Mouse (Mus musculus) neutrophil, adult 5-6 weeks (primary cell): ENCODE measurements around the gene Lrrc45. TPM values are rescaled to one million over a fixed set of nuclear protein-coding genes. Genes with fewer than 3 reads are reported as not detected.

Source experiments
- ATAC-seq: fragments of 151-379, 151-347 bp; 2 replicates; pipeline ENCODE4 v1.8.0; 2017; ENCODE audit warnings: mild to moderate bottlenecking, moderate TSS enrichment; ENCODE audit not compliant: insufficient number of reproducible peaks, poor library complexity, low FRiP score, severe bottlenecking; ENCODE audit errors: extremely low read depth
- total RNA-seq: library from RNA; stranded (forward); fragments of 200-1000 nt; gene quantifications from 2 replicates; pipeline ENCODE4 v1.2.3, GENCODE M21; 2017

The Lrrc45 gene
- total RNA-seq, 1 experiment from 2014 or later = 47.6 TPM

- no peak for ATAC-seq
Measured at GRCm38 (mm10) chr11:120722067-120722630, 8.4 kb downstream of the Lrrc45 start.

- no peak for ATAC-seq
Measured at GRCm38 (mm10) chr11:120722761-120723382, 9.1 kb downstream of the Lrrc45 start.

DNA sequence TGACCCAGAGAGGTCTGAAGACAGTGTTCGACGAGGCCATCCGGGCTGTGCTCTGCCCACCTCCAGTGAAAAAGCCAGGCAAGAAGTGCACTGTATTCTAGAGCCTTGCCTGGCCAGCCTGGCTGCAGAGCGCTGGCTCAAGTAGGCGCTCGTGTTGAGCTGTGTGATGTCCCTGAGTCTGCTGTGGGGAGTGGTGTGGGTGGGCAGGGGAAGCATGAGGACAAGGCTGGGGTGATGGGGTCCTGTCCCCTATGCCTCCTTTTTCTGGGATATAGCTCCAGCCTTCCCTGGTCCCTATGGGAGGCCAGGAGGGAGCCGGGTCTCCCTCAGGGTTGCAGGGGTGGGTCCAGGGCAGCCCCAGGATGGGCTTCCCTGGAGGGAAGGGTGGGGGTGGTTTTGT lies 9.8 kb downstream of the Lrrc45 start:
- ATAC-seq = no peak

GRCm38 (mm10) chr11:120726243-120727168 lies 12.8 kb downstream of the Lrrc45 start:
- no peak for ATAC-seq

DNA sequence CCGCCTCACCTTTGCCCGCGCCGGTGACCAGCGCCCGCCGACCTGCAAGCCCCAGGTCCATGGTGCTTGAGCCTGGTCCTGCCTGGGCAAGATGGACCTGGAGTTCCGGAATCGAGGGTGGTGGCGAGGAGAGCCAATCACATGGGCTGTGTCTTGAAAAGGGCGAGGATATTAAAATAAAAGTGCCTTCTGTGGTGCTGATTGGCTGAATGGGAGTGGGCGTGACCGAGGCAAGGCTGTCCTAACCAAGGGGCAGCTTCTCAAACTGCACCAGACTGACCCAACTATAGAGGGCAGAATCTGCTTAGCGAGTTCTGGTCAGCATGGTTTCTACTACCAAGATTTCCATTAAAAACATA lies 13.4 kb downstream of the Lrrc45 start, which contains the start of gene Dcxr:
Gene Dcxr (minus strand): TSS at position 113 of the 359 bp plus-strand sequence.
- ATAC-seq = peak; percentile 71

DNA sequence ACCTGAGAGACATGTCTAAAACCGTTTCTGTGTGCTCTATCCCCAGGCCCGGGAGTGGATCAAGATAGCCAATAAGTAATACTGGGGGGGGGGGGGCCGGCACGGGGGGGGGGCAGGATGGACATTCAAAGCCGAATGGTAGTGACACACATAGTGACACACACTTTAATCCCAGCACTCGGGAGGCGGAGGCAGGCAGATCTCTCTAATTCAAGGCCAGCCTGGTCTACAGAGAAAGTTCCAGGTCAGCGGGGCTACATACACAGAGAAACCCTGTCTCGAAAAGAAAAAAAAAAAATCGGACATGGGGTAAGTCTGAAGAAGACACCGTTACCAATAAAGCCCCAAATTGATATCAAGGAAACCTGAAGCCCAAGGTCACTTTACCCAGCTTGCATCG lies 13.8 kb downstream of the Lrrc45 start:
- no peak for ATAC-seq

- no peak for ATAC-seq
Measured at GRCm38 (mm10) chr11:120728530-120729240, 15.0 kb downstream of the Lrrc45 start.

- ATAC-seq = peak; percentile 30
Measured at GRCm38 (mm10) chr11:120729432-120730050, 15.8 kb downstream of the Lrrc45 start.

DNA sequence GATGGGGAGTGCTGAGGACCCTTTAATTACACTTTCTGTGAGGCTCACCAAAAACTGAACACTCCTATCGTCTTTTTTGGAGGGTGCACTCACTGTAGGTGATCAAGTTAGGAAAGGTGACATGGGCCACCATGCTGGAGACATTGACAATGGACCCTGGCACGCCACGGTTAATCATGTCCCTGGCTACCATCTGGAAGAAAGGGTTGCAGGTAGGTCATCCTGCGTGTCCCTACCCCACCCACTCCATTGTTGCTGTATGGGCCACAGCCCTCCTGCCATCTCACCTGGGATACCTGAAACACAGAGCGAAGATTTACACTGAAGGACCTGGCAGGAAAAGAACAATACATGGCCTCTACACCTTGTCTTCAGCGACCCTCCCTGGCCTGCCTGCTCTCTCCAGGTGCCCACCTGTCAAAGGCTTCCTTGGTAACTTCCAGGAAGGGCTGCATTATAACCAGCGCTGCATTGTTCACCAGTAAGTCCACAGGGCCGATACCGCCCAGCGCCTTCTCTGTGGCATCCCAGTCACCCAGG lies 16.7 kb downstream of the Lrrc45 start:
- no peak for ATAC-seq

DNA sequence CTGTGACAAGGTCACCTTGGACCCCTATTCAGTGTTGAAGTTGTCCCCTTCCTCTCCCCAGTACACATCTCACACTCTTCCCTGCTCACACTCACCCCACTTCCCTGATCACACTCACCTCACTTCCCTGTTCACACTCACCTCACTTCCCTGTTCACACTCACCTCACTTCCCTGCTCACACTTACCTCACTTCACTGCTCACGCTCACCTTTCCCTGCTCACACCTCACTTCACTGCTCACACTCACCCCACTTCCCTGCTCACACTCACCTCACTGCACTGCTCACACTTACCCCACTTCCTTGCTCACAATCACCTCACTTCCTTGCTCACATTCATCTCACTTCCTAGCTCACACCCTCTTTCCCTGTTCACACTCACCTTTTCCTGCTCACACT lies 17.7 kb downstream of the Lrrc45 start:
- no peak for ATAC-seq

DNA sequence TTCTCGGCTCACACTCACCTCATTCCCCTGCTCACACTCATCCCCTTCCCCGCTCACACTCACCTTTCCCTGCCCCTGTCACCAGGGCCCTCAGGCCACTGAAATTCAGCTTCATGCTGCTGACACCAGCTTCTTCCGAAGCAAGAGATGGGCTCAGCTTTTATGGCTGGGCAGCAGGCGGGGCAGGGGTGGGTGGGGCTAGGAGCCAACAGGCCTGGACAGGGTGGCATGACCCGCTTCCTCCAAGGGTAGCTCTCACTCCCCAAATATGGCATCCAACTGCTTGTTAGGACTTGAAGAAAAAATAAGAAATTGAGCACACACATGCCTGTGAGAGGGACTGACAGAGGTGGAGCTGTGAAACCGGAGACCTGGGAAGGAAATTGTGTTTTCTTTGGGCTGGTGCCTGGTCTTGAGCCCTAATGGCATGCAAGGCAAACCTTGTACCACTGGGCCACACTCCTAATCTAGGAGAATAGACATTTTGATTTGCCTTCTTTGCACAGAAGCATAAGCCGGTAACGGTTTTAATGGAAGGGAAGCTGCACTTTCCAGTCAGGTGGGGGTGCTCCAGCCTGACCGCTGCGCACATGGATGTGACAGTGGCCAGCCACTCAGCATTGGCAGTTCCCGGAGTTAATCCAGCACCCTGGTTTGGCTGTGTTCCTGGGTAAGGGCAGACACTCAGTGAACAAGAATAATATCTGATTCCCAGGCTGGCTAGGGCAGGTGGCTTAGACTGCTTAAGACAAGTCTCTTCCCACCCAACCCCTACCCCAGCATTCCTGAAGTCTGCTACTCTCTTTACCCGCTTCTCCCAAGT lies 18.3 kb downstream of the Lrrc45 start, which contains the start of gene Cbr2:
Gene Cbr2 (minus strand): TSS at position 257 of the 823 bp plus-strand sequence.
- no peak for ATAC-seq

GRCm38 (mm10) chr11:120733521-120733920 lies 19.8 kb downstream of the Lrrc45 start:
- no peak for ATAC-seq

DNA sequence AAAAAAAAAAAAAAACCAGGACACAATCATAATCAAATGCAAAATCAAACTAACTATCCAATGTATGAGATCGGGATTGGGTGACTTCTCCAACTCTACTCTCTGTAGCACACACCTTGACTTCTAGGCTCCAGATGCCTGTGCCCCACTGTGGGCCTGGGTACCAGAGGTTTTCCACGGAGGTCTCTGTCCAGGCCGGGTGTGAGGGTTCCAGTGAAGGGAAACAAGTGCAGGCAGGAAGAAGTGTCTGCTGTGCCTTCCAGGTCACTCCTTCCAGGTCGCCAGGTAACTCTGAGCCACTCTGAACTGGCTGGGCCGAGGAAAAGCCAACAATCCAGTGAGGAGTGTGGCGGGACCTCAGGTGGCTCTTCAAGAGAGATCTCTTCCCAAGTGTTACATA lies 22.7 kb downstream of the Lrrc45 start:
- ATAC-seq = no peak

DNA sequence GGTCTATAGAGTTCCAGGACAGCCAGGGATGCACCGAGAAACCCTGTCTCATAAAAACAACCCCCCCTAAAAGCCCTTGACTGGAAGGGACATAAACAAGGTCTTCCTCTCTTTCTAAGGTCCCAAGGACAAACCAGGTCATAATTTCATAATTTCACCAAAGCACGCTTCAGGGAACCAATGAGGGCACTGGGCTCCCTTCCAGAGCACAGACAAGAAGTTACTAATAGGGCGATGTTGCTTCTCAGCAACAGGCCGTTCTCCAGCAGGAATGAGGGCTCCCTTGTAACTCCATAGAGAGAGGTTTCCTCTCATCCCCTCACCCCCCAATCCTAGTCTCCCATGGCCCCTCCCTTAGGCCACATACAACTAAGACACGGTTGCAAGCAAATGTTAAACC lies 27.3 kb downstream of the Lrrc45 start:
- ATAC-seq = no peak

DNA sequence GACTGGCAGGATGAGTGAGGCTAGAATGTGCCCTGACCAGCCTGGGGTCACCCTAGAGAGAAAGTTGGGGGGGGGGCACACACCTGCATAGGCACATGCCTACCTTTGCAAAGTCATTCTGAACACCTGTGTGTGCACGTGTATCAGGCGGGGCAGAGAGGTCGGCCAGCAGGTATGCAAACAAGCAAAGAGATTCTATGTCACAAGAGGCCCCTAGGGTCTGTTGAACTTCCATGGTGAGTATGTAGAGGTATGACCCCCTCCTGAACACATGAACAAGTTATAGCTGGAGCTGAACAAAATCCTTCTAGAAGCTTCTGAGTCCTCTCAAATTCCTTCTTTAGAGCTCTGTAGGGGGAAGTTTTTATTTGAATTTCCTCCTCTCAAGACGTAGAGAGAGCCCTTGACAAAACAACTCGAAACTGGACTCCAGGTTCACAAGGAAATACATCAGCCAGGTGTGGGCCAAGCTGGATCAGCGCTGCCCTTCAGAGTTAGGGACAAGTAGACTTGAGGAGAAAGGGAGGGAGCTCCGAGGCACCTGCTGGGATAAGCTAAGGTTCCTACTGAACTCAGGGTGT lies 30.5 kb downstream of the Lrrc45 start:
- ATAC-seq = no peak

DNA sequence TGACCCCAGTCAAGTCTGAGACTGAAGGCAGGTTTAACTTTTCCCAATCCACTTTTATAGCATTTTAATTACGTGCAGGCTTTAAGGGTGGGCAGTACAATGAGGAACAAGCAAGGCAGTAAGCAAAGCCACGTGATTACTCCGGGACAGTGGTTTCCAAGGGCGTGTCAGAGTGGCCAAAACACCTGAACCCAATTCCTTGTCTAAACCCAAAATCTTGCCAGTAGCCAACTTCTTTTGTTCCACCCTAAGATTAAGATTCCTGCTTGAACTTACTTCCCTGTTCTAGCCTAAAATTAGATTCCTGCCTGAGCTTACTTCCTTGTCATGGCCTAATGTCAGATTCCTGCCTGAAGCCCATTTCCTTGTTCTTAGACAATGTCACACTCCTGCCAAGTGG lies 34.2 kb downstream of the Lrrc45 start:
- no peak for ATAC-seq

DNA sequence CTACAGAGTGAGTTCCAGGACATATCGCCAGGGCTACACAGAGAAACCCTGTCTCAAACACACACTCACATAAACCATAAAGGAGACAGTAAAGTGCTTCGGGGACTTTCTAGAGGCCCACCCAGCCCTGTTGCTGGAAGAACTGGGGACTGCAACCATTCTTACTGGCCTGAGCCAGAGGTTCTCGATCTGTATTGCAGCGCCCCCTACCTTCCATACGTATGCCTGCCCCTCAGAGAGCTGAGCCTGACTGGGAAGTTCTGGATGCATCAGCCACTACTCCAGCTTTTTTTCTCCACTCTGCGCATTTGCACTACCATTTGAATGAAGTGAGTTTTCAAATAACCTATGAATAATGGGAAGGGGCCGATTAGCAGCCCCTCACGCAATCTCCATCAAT lies 35.7 kb downstream of the Lrrc45 start:
- ATAC-seq = peak; percentile 56; the same call in 1 of the 2 replicates
